Mouse (Mus musculus): ENCODE measurements at regions not wholly inside any gene's neighbourhood (a gene's known extent, or its start where the extent isn't known, plus 50 kb on each side); places are given as distances from the start of the nearest gene placed in this dataset.

- DNase-seq = no peak
Observed at GRCm38 (mm10) chr5:119052354-119052996, 492.0 kb downstream of the Med13l start.

GRCm38 (mm10) chr5:119053738-119054137, 493.3 kb downstream of the Med13l start:
- intact Hi-C loops (cut with DNase I) = loop anchor here (5.0 kb wide), 1 partner anchor 66 kb away; no protein-coding TSS in a partner anchor

More at GRCm38 (mm10) chr5:119052354-119052996, 492.0 kb downstream of the Med13l start:
- intact Hi-C loops (cut with DNase I) = loop anchor here (5.0 kb wide), 1 partner anchor 65 kb away; no protein-coding TSS in a partner anchor

GRCm38 (mm10) chr5:119054393-119054792, 493.9 kb downstream of the Med13l start:
- DNase-seq = no peak
- intact Hi-C loops (cut with DNase I) = loop anchor here (5.0 kb wide), 1 partner anchor 67 kb away; no protein-coding TSS in a partner anchor

More at GRCm38 (mm10) chr5:119053738-119054137, 493.3 kb downstream of the Med13l start:
- peak in 1 of 2 experiments; percentile 14 for DNase-seq

GRCm38 (mm10) chr5:119055430-119055829, 495.0 kb downstream of the Med13l start:
- intact Hi-C loops (cut with DNase I) = loop anchor here (5.0 kb wide), 2 partner anchors 173 to 617 kb away; partner anchors contain the start of gene Tbx3
- DNase-seq = peak; percentile 65 to 69

- intact Hi-C loops (cut with DNase I) = loop anchor here (1.0 to 5.0 kb wide), 3 partner anchors 107 to 614 kb away; partner anchors contain the start of gene Tbx3
- no peak for DNase-seq
Observed at GRCm38 (mm10) chr5:119057813-119058212, 497.3 kb downstream of the Med13l start.

GRCm38 (mm10) chr5:119058231-119058851, 497.9 kb downstream of the Med13l start:
- peak; percentile 39 to 40 for DNase-seq
- intact Hi-C loops (cut with DNase I) = loop anchor here (1.0 to 5.0 kb wide), 3 partner anchors 107 to 614 kb away; partner anchors contain the start of gene Tbx3

GRCm38 (mm10) chr5:119059223-119059622, 498.7 kb downstream of the Med13l start:
- DNase-seq = no peak
- intact Hi-C loops (cut with DNase I) = loop anchor here (5.0 kb wide), 2 partner anchors 177 to 613 kb away; partner anchors contain the start of gene Tbx3

GRCm38 (mm10) chr5:119060886-119061285, 500.4 kb downstream of the Med13l start:
- intact Hi-C loops (cut with DNase I) = no loop called here
- no peak for DNase-seq

- no peak for DNase-seq
- intact Hi-C loops (cut with DNase I) = no loop called here
Observed at GRCm38 (mm10) chr5:119062478-119062877, 502.0 kb downstream of the Med13l start.

- intact Hi-C loops (cut with DNase I) = no loop called here
Observed at GRCm38 (mm10) chr5:119066666-119067065, 506.2 kb downstream of the Med13l start.

GRCm38 (mm10) chr5:119069765-119070333, 509.4 kb downstream of the Med13l start:
- DNase-seq = no peak
- intact Hi-C loops (cut with DNase I) = no loop called here

More at GRCm38 (mm10) chr5:119066666-119067065, 506.2 kb downstream of the Med13l start:
- no peak for DNase-seq

- intact Hi-C loops (cut with DNase I) = no loop called here
- no peak for DNase-seq
Observed at GRCm38 (mm10) chr5:119072712-119073111, 512.2 kb downstream of the Med13l start.

- no peak for DNase-seq
- intact Hi-C loops (cut with DNase I) = no loop called here
Observed at GRCm38 (mm10) chr5:119080747-119081146, 520.3 kb downstream of the Med13l start.

- intact Hi-C loops (cut with DNase I) = no loop called here
- no peak for DNase-seq
Observed at GRCm38 (mm10) chr5:119082895-119083294, 522.4 kb downstream of the Med13l start.

GRCm38 (mm10) chr5:119097576-119098193, 537.2 kb downstream of the Med13l start:
- DNase-seq = no peak
- intact Hi-C loops (cut with DNase I) = no loop called here

GRCm38 (mm10) chr5:119099817-119100216, 539.3 kb downstream of the Med13l start:
- intact Hi-C loops (cut with DNase I) = no loop called here
- DNase-seq = no peak

GRCm38 (mm10) chr5:119103503-119103902, 543.0 kb downstream of the Med13l start:
- no peak for DNase-seq
- intact Hi-C loops (cut with DNase I) = no loop called here

- intact Hi-C loops (cut with DNase I) = no loop called here
- DNase-seq = no peak
Observed at GRCm38 (mm10) chr5:119107898-119108297, 547.4 kb downstream of the Med13l start.

- intact Hi-C loops (cut with DNase I) = no loop called here
- no peak for DNase-seq
Observed at GRCm38 (mm10) chr5:119109501-119109900, 549.0 kb downstream of the Med13l start.

GRCm38 (mm10) chr5:119114074-119114473, 553.6 kb downstream of the Med13l start:
- no peak for DNase-seq
- intact Hi-C loops (cut with DNase I) = no loop called here

- intact Hi-C loops (cut with DNase I) = no loop called here
Observed at GRCm38 (mm10) chr5:119125745-119126144, 544.7 kb upstream of the Tbx3 start.

More at GRCm38 (mm10) chr5:119125745-119126144, 544.7 kb upstream of the Tbx3 start:
- no peak for DNase-seq

Data from heart, postnatal 14 days (tissue).